Mouse (Mus musculus) gastrocnemius, adult 18-20 months (tissue): ENCODE measurements around the gene Acp5. TPM values are rescaled to one million over a fixed set of nuclear protein-coding genes. Genes with fewer than 3 reads are reported as not detected.
"Not testable (repeated sequence)": the region's sequence is repeated elsewhere in the genome, so short reads cannot be mapped to it uniquely, and the experiment has no call there.

ENCODE experiments used
- DNase-seq: peaks from one replicate; pipeline ENCODE4 v3.0.0; 2021; ENCODE audit warnings: low spot score
- long read RNA-seq, 2 experiments: library from polyadenylated mRNA; stranded (forward); transcript quantifications; one replicate each; pipeline ENCODE4 v2.0.0; 2021
- total RNA-seq, 2 experiments: library from RNA; stranded (reverse); gene quantifications; 2 replicates each; pipeline ENCODE4 v1.2.3; 2021

Acp5 gene
- total RNA-seq: 1 to 10 TPM in 1 of 2 experiments, under 1 TPM in 1; 0.94 to 2.3 TPM
- long read RNA-seq, experiment 1, transcript Acp5-201 (5 exons, 1,356 nt): major isoform, 5 of 6 reads
- long read RNA-seq, experiment 1, partial matches to known transcripts: 1 of 6 reads
- long read RNA-seq, experiment 1, other reads (novel, unspliced or antisense): 0 of 6 reads
- long read RNA-seq, experiment 2, partial matches to known transcripts: 0 of 1 reads
- long read RNA-seq, experiment 2, other reads (novel, unspliced or antisense): 1 of 1 reads

- no peak for DNase-seq
Observed at GRCm38 (mm10) chr9:22135644-22136390, at the start of gene Acp5. Gene Acp5, minus strand, starts transcription at chr9:22135711.

GRCm38 (mm10) chr9:22172318-22172717, 36.8 kb upstream of the Acp5 start:
- DNase-seq: no peak

- no peak for DNase-seq
Observed at GRCm38 (mm10) chr9:22169327-22169726, 33.8 kb upstream of the Acp5 start.

GRCm38 (mm10) chr9:22167751-22168150, 32.2 kb upstream of the Acp5 start:
- DNase-seq: no peak

DNA sequence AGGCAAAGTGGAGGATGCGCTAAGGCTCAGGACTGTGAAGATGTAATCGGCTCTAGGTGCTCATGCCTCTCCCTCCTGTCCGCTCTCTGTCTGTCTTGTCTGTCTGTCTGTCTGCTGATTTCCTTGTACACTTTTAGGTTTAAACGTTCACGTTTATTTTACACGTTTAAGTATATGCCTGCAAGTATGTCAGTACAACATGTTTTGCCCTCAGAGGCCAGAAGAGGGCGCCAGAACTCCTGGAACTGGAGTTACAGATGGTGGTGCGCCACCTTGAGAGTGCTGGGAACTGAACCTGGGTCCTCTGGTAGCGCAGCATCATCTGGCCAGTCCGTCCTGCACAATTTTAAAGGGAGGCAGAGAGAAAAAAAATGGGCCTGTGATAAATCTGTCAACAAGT, 31.2 kb upstream of the Acp5 start:
- no peak for DNase-seq

DNA sequence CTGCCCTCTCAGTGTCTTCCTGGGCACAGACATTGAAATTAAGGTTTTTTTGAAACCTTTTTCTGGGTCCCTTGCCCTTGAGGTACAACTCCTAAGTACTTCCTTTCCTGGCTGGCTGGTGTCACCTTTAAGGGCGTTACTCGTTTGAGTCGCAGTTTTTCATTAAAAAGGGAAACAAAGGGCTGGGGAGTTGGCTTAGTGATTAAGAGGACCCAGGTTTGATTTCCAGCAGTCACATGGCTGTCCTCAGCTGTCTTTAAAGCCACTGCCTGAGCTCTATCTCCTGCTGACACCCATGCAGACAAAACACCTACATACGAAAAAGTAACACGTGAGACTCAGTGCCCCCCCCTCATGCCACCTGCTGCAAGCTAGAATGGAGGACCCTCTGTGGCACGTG, 30.5 kb upstream of the Acp5 start:
- DNase-seq: no peak

- no peak for DNase-seq
Observed at GRCm38 (mm10) chr9:22164711-22165668, 29.5 kb upstream of the Acp5 start.

DNA sequence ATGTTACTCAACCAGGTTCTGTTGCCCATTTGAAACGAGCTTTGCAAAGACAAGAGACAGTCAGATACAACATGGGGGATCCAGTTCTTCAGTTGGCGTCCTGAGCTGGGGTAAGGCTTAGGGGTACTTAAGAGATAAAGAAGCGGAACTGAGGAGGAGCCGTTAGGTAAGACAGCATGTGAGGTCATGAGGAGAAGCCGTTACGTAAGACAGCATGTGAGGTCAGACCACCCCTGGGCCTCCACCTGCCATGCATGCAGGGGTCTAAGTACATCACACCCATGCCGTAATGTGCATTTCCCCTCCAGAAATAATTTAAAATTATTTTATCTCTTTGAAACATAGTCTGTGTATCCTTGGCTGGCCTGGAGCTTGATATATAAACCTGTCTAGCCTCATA, 27.4 kb upstream of the Acp5 start:
- DNase-seq: no peak

- DNase-seq: no peak
Observed at GRCm38 (mm10) chr9:22162305-22162704, 26.8 kb upstream of the Acp5 start.

- no peak for DNase-seq
Observed at GRCm38 (mm10) chr9:22161299-22161698, 25.8 kb upstream of the Acp5 start.

DNA sequence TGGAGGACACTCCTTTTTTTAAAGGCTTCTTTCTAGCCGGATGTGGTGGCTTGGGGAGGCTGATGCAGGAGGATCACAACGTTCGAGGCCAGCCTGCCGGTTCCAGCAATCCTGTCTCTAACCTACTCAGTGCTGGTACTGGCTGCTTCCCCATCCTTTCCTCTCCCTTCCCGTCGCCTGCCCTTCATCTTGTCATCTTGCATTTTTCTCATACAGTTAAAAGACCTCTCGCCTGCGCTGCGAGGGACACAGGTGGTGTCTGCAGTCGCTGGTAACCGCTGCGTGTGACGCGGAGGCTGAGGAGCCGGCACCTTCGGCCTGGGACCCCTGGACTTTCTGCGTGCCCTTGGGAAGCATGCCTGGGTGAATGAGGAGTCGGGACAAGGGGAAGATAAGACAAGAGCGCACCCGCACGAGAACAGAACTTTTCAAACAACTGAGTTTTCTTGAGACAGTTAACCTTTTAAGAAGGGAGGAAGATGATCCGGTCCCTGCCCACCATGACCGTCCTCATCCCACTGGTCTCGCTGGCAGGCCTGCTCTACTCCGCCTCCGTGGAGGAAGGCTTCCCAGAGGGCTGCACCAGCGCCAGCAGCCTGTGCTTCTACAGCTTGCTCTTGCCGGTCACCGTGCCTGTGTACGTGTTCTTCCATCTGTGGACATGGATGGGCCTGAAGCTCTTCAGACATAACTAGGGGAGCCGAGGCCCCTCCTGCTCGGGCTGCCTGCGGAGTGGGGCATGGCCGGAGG, 22.2 kb upstream of the Acp5 start:
- no peak for DNase-seq

- DNase-seq: peak; percentile 99
Observed at GRCm38 (mm10) chr9:22156497-22157245, 21.2 kb upstream of the Acp5 start, which contains the start of gene Pigyl. Gene Pigyl, plus strand, starts transcription at chr9:22156846.

DNA sequence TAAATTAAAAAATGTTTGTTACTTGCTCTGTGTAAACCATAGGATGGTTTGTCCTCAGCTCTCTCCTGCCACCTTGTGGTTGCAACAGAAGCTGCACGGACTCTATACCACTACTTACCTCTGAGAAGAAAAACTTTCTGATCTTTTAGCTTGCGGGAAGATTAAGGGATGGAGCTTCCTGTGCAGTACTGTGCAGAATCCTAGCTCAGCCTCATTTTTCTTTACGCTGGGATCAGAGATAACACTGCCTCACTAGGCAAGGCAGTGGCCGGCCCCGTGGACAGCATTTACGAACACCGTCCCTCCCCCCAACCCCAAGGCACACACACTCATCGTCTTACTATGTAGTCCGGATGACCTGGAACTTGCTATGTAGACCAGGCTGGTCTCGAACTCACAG, 20.1 kb upstream of the Acp5 start:
- DNase-seq: peak; percentile 59

DNA sequence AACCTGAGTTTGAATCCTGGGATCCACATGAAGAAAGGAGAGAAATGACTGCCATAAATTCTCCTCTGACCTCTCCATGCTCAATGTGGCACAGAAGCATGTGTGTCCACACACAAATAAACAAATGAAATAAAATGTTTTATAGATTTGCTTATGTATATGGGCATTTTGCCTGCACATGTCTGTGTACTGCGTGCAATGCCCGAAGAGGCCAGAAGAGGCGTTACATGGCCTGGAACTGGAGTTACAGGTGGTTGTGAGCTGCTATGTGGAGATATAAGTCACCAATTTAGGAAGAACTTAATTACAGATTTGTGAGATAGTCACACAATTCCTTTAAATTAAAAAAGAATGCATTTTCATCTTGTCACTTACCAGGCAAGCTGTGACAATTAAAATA, 18.3 kb upstream of the Acp5 start:
- DNase-seq: no peak

- no peak for DNase-seq
Observed at GRCm38 (mm10) chr9:22150946-22151345, 15.4 kb upstream of the Acp5 start.

DNA sequence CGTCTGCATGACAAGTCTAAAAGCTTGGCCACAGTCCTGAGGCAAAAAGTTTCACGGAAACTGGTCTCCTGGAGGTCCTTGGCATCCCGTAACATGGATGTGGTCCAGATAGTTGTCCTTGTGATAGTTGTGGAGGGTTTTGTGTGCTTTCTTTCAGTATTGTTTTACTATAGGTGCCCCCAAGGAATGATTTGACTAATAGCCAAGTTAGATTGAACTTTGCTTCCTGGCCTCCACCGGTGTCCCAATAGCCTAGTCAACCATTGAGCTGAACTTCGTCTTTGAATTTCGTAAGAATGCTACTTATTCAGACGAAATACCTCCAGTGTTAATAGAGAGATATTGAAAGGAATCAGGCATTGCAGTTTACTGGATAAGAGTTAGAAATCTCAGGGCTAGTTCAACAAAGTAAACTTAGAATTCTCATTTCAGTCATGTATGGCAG, 14.8 kb upstream of the Acp5 start:
- not testable (repeated sequence) for DNase-seq

GRCm38 (mm10) chr9:22149426-22150248, 14.1 kb upstream of the Acp5 start:
- no peak for DNase-seq

- no peak for DNase-seq
Observed at GRCm38 (mm10) chr9:22144304-22144965, 8.9 kb upstream of the Acp5 start.
